Mouse (Mus musculus) heart, adult 18-20 months (tissue): Measurements from ENCODE around the gene 4931440F15Rik. TPM values are rescaled to one million over a fixed set of nuclear protein-coding genes. Genes with fewer than 3 reads are reported as not detected.
A peak's percentile ranks its signal among the peaks of the same experiment; 100 is the strongest.
"Not testable (repeated sequence)": the region's sequence is repeated elsewhere in the genome, so short reads cannot be mapped to it uniquely, and the experiment has no call there.

ENCODE experiments used
- DNase-seq, 2 experiments: peaks; one replicate each; pipeline ENCODE4 v3.0.0; 2021 to 2022; ENCODE audit warnings: mixed read lengths in 1 of 2
- long read RNA-seq, 2 experiments: library from polyadenylated mRNA; stranded (forward); transcript quantifications; one replicate each; pipeline ENCODE4 v2.0.0; 2021
- total RNA-seq, 2 experiments: library from RNA; stranded (reverse); gene quantifications; 2 replicates each; pipeline ENCODE4 v1.2.3; 2021

The 4931440F15Rik gene
- total RNA-seq: 1 to 10 TPM; 1.5 to 1.9 TPM
- long read RNA-seq, experiment 1: 0 reads
- long read RNA-seq, experiment 2: 0 reads

DNA sequence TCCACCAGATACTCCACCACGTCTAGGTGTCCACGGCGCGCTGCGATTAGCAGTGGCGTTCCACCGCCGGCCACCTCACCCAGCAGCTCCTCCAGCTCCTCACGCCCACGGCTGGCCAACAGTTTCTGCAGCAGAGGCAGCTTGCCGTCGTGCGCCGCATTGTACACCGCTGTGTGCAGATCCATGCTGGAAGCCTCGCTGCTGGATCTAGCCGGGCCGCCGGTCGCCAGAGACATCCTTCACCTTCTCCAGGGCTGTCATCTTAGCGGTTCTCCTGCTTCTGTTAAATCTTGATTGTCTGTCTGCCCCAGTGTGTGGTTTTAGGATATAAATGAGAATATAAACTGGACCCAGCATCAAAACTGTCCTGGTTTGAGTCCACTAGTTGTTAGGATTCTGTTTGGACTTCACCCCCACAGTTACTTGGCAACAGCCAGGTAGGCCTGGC, at the start of gene 4931440F15Rik:
Gene 4931440F15Rik (minus strand): TSS at position 398 of the 448 bp plus-strand sequence.
- not testable (repeated sequence) for DNase-seq

- DNase-seq: peak in 1 of 2 experiments; percentile 15
Measured at GRCm38 (mm10) chr11:29874781-29875180, 49.3 kb upstream of the 4931440F15Rik start.

- DNase-seq: no peak
Measured at GRCm38 (mm10) chr11:29870174-29870573, 44.7 kb upstream of the 4931440F15Rik start.

GRCm38 (mm10) chr11:29864269-29864668, 38.8 kb upstream of the 4931440F15Rik start:
- DNase-seq: no peak

DNA sequence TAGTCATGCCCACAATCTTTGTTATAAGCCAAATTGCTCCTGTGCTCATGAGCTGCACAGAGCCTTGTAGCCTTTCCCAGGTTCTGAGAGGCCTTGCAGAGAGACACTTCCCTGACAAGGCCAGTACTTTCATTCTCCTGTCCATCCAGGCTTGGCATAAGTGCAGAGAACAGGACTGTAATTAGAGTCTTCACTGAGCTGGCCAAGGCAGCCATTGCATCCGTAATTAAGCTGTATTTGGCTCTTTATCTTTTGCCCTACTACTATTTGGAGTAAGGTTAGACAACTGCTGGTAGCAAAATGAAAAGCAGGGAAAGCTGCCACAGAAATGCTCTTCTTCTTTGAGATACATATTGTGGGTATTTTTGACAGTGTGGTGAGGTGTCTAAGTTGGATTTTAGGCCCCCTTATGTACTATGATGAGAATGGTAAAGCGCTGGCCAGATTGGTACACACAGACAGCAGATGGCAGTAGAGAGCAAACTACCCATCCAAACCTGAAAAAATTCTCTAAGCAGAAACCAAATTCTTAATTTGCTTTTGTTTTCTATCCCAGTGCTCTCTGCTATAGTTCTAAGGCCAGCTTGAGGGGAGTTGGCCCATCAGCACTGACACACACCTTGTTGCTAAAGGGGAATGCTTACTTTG, 36.4 kb upstream of the 4931440F15Rik start:
- DNase-seq: peak; percentile 35 to 72

DNA sequence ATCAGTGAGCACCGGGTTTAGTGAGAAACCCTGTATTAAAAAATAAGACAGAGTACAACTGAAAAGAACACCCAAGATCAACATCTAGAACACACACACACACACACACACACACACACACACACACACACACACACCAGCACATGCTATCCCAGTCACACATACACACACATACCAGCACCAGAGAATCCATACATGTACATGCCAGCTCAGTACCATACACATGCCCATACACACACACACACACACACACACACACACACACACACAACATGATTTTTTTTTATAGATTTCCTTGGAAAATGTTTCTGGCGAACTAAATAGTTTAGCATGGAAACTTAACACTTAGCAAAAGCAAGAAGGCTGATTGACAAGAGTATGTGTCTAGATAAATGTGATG, 35.6 kb upstream of the 4931440F15Rik start:
- DNase-seq: no peak

- DNase-seq: no peak
Measured at GRCm38 (mm10) chr11:29840606-29841227, 15.2 kb upstream of the 4931440F15Rik start.

- peak; percentile 74 to 89 for DNase-seq
Measured at GRCm38 (mm10) chr11:29839781-29840180, 14.3 kb upstream of the 4931440F15Rik start.

DNA sequence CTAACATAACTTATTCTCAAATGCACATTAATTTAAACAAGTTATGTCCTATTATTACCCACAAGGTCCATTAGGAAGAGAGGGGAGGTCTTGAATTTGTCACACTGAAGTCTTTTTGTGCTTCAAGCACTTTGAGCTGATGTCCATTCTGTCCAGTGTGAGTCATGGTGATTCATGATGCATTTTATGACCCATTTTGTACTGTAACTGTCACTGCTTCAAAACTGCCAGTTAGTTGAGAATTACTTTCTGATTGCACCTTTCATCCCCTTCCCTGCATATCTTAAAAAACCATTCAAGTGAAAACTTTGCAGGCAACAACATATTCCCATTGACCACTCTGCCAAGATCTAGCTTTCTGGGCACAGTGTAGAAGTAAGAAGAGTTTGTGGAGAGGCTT, 11.6 kb upstream of the 4931440F15Rik start:
- no peak for DNase-seq

DNA sequence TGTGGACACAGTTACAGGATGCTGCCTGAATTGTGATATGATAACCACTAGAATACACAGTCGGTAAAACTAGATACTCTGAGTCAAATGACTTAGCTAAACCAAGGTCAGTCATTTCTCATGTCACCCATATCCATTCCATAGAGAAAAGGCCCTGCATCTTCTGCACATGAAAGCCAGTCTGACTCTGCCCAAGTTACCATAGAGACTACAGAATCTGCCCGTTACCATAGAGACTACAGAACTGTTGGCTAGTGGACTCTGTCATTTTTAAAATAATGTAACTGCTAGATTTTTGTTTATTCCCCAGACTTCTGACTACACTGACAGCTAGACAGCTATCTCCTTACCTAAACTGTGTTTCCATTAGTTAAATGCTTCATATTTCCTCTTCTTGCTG, 2.3 kb upstream of the 4931440F15Rik start:
- DNase-seq: no peak

- DNase-seq: no peak
Measured at GRCm38 (mm10) chr11:29826001-29826400, 533 bp upstream of the 4931440F15Rik start.

DNA sequence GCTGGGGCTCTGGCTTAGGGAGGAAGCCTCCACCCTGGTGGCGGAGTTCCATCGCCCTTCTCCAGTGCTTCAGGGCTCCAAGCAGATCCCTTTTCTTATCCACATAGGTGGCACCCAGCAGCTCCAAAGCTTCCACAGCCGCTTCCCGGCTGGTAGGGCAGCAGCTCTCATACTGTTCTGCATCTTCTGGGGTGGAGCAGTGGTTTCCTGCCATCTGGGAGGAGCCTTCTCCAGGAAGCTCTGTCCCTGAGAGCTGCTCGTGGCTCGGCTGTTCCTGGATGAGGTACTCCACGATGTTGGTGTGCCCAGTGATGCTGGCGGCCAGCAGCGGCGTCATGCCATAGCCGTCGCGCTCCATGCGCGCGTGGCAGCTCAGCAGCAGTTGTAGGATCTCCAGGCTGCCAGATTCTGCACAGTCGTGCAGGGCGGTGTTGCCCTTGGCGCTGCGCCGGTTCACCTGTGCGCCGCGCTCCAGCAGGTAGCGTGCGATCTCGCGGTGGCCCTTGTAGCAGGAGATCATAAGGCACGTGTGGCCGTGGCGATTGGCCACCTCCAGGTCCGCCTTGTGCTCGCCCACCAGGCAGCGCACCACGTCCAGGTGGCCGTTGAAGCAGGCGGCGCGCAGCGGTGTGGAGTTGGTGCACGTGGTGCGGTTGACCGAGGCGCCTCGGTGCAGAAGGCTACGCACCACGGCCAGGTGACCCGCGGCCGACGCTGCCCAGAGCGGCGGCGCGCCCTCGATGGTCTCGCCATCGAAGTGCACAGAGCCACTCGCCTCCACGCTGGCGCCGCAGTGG, 796 bp downstream of the 4931440F15Rik start:
- not testable (repeated sequence) for DNase-seq

DNA sequence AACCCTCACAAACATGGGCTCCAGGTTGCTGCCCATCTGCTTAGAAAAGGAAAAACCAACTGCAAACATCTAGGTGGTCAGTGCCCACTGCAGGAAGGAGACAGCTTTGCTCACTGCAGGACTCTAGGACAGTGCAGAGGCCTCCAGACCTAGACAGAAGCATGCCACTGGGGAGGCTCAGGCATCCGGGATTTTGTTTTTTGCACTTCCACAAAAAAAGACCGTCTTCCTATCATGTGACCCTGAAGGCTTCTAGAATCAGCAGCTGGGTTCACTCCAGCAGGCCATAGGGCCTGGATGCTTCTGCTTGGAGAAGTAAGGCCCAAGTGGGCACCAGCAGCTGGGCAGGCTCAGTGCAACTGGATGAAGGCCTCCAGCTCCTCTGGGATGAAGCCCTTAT, 2.3 kb downstream of the 4931440F15Rik start:
- no peak for DNase-seq

DNA sequence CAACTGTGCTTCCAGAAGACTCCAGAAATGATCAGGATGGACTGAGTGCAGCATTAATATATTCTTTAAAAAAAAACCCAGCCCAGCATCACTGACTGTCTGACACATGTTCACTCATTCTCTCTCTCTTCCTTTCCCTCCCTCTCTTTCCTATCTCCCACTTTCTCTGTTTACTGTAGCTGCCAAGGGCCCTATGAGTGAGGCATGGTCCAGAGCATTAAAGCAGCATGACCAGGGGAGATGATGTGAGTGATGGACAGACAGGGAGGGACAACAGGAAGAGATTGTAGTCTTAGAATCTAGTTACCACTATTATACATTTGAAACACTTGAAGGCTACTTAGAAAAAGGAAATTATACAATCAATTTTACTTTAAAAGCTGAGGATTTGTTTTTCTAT, 9.8 kb downstream of the 4931440F15Rik start:
- no peak for DNase-seq

DNA sequence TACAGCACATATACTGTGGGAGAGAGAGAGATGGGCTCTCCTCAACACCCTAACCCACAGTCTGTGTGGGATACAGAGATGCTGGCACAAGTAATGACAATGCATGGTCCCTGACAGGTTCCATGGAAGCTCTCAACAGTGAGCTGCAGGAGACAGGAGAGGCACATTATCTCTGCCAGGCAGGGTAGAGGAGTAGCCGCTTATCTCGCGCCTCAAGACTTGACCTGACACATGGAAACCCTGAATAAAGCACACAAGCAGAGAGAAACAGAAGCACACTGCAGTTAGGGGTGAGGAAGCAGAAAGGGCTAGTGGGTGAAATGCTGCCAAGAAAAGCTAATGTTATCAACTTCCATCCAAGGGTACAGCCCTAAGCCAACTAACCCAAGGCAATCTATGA, 10.2 kb downstream of the 4931440F15Rik start:
- DNase-seq: no peak

GRCm38 (mm10) chr11:29813267-29813666, 12.2 kb downstream of the 4931440F15Rik start:
- no peak for DNase-seq

- no peak for DNase-seq
Measured at GRCm38 (mm10) chr11:29812475-29812874, 13.0 kb downstream of the 4931440F15Rik start.

- DNase-seq: no peak
Measured at GRCm38 (mm10) chr11:29810324-29810723, 15.1 kb downstream of the 4931440F15Rik start.

- no peak for DNase-seq
Measured at GRCm38 (mm10) chr11:29808981-29809589, 16.4 kb downstream of the 4931440F15Rik start.

GRCm38 (mm10) chr11:29808173-29808980, 17.1 kb downstream of the 4931440F15Rik start:
- peak; percentile 53 to 75 for DNase-seq

- DNase-seq: no peak
Measured at GRCm38 (mm10) chr11:29807325-29807724, 18.1 kb downstream of the 4931440F15Rik start.
